Mouse (Mus musculus): ENCODE data around the gene Zfyve16.

Zfyve16 gene

GRCm38 (mm10) chr13:92530721-92531211, at the start of gene Zfyve16:
Gene Zfyve16, minus strand, starts transcription at chr13:92530868.
- DNase-seq = peak; percentile 93

DNA sequence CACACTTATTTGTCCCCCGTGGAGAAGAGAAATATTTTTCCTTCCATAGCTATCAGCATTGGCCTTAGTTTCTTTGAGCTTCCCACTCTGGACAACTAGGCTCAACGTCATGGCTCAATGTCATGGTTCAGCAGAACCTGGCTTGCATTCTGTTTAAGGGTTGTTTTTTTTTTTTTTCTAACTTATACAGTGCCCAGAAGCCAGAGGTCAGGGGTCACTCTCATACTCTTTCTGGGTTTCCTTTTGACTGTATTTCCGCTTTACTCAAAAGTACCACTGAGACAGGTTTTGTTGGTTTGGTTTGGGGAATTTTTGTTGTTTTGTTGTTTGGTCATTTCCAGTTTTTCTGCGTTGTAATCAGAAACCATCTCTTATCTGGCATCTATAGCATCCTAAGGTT, 47.5 kb upstream of the Zfyve16 start:
- no peak for DNase-seq

GRCm38 (mm10) chr13:92576688-92577087, 46.0 kb upstream of the Zfyve16 start:
- DNase-seq = no peak

DNA sequence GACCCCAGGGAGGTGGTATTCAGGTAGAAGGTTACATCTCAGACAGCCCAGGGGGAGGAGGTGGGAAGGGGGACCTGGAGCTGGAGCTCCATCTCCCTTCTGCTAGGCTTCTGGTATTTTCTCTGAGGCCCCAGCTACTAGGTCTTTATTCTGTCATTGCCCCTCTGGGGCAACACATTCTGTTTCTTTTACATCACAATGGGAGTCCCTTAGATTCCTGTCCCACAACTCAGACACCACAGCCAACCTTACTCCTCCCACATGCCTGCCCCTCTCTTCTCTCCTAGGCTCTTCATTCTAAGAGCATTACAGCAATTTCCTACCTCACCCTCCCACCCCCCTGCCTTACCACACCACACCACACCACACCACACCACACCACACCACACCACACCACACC, 45.4 kb upstream of the Zfyve16 start, which contains the start of gene Spz1:
Spz1 (minus strand) TSS at position 101 of the 400 bp plus-strand sequence.
- no peak for DNase-seq

- peak; percentile 38 for DNase-seq
These were observed 28.8 kb upstream of the Zfyve16 start for GRCm38 (mm10) chr13:92559429-92559828.

GRCm38 (mm10) chr13:92557229-92557628, 26.6 kb upstream of the Zfyve16 start:
- no peak for DNase-seq

DNA sequence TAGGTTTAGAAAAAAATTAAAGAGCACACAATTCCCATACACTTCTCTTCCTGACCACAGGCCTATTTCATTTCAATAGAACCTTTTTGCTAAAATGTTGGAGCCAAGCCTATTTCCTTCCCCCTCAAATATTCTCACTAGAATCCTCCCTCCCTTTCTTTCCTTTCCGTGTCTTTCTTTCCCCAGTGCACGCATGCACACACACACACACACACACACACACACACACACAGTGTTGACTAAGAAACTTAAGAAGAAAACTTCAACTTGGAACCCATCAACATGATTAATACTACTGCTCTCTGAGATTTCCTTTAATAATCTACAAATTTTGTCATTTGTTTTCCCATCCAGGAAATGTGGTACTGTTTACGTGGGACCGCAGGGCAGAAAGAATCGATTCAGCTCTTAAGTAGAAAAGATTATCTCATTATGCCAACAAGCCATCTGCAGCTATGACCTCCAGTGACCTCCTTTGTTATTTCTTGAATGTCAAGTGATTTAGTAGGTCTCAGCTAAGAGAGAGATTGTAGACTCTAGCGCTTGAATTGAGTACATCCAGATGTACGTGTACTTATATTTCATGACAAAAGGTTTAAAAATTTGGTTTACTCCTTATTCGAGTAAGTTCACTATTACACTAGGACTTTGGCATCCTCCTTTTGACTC, 25.9 kb upstream of the Zfyve16 start:
- DNase-seq = no peak

- no peak for DNase-seq
These were observed 16.4 kb upstream of the Zfyve16 start for GRCm38 (mm10) chr13:92547093-92547492.

- DNase-seq = no peak
These were observed 10.3 kb upstream of the Zfyve16 start for GRCm38 (mm10) chr13:92540997-92541396.

GRCm38 (mm10) chr13:92539126-92539525, 8.5 kb upstream of the Zfyve16 start:
- no peak for DNase-seq

DNA sequence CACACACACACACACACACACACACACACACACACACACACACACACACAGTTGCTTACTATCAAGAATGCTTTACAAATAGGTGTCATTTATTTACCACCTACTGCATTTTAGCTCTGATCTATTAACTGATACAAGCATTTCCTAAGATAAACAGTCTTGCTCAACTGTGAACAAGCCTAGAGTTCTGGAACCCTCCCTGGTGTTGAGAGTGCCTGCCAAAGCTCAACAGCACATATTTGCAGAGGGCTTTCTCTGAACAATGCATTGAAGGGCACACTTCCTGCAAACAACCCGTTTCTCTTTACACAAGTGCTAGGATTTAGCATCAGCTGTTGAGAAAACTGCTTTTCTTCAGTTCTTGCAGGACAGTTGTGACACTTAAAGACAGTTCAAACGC, 3.1 kb upstream of the Zfyve16 start:
- DNase-seq = no peak

- DNase-seq = no peak
These were observed 1.5 kb upstream of the Zfyve16 start for GRCm38 (mm10) chr13:92532216-92532615.

- DNase-seq = no peak
These were observed 569 bp upstream of the Zfyve16 start for GRCm38 (mm10) chr13:92531237-92531636.

DNA sequence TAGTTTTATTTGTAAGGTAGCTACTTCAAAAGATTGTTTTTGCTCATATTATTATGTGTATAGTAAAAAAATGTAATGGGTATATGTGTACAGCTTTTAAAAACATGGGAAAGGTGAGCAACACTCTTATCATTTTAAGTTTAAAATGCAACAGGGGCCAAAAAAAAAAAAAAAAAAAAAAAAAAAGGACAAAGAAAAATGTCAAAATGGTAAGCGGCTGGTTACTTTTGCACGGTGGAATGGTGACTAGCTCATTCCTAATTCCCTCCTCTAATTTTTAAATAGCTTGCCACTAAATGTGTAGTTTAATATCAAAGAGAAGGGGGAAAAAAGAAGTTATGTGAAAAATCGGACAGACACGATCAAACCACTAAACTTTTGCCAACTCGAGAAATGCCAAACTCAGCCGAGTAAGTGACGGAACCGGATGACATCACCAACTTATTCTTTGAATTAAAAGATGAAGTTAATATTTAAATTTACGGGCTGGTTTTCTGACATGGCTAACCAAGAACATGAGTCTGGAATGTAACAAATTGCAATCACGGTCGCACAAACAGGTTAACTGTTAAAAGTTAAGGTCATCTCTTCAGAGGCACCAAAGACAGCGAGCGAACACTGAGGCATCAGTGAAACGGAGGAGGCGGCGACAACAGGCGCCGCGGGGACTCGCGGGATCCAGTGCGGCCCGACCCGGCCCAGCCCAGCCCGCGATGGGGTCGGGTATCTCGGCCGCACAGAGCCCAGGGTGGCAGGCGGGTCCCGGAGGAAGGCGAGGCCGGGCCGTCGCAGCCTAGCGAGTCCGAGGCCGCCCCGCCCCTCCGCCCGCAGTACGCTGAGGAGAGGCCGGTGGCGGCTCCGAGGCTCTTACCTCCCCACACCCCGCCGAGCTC, 594 bp downstream of the Zfyve16 start:
- DNase-seq = no peak

- no peak for DNase-seq
These were observed 7.4 kb downstream of the Zfyve16 start for GRCm38 (mm10) chr13:92523178-92523813.

- no peak for DNase-seq
These were observed 25.8 kb downstream of the Zfyve16 start for GRCm38 (mm10) chr13:92504871-92505270.

DNA sequence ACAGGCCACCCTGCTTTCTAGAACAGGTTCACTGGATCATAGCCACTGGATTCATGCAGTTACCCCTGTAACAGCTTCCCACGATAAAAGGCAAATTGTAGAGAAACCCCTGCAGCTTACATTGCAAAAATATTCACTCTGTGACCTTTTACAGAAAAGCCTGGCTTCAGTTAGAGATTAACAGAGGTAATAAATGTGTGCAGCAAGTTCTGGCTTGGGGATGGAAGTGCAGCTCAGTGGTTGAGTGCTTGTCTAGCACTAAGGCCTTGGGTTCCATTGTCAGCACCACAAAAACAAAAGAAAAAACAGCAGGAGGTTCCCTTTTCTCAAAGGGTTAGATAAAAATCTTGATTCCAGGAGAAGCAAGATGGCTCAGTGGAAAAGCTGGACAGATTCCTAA, 38.7 kb downstream of the Zfyve16 start:
- DNase-seq = no peak

- no peak for DNase-seq
These were observed 39.9 kb downstream of the Zfyve16 start for GRCm38 (mm10) chr13:92490817-92491216.

GRCm38 (mm10) chr13:92483852-92484463, 46.7 kb downstream of the Zfyve16 start, which contains the start of gene Fam151b:
Gene Fam151b, minus strand, starts transcription at chr13:92484015.
- peak; percentile 94 for DNase-seq

DNA sequence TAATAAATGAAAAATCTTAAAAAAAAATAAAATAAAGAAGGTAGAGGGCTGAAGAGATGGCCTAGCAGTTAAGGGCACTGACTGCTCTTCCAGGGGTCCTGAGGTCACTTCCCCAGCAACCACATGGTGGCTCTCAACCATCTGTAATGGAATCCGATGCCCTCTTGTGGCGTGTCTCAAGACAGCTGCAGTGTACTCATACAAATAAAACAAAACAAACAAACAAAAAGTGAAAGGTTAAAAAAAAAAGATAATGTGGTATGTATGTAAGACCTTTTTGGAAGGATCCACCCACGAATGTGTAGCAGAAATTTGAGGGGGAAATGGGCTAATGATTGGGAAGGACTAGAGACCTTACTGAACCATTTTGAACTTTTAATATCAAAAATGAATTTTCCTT, 47.3 kb downstream of the Zfyve16 start:
- DNase-seq = peak; percentile 44

- DNase-seq = no peak
These were observed 60.5 kb downstream of the Zfyve16 start for GRCm38 (mm10) chr13:92470151-92470550.

DNA sequence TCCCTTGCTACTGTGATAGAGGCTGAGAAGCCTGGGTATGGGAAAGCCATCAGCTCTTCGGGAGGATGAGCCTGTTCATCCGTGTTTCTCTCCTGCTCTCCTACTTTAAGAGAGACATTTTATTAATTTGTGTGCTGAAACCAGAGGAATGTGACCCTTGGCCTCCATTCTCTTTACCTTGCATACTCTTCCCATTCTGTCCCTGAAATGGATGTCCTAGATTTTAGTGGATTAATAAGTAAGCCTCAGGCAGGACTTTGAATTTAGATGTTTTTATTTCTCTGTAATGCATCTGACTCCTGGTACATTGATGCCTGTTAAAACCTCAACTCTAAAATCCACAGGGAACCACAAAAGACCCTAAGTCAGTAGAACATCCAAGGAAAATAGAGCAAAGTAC, 61.3 kb downstream of the Zfyve16 start:
- no peak for DNase-seq

- no peak for DNase-seq
These were observed 62.8 kb downstream of the Zfyve16 start for GRCm38 (mm10) chr13:92467891-92468290.
